In the genomic region with DNA sequence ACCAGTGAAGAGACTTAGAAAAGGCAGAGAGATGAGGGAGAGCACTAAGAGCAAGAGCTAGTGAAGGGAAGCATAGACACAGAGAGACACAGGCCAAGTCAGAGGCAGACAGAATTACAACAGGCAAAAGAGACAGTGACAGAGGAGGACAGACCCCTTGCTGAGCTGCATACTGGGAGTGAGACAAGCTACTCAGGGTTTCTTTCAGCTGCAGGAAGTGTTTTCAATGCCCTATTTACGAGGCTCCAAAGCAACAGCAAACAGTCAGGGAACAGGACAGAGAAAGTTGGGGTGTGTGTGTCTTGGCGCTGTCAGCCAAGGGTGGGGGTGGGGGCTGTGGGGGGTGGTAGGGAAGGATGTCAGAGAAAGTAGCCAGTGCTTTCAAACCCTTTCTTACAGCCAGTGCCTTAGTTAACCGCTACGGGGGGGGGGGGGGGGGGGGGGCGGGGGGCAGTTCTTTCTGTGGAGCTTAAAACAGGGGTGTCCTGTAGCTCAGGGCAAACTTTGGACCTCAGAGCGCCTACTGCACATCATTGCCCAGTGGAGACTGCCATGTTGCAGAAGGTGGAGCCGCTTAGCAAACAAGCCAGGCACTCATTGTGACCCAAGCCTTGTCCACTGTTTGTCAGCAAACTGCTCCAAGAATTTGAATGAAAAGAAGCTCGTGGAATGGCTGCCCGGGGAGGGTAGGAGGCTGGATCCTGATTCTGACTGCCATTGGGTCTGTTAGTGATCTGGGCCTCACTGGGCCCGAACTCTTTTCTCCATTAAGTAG, we compare ENCODE assay signal across 8 mouse cellular contexts. TPM values are rescaled to one million over a fixed set of nuclear protein-coding genes. Genes with fewer than 3 reads are reported as not detected.
DNase-seq lines count a peak whose midpoint lies in the region; ATAC-seq and TF ChIP-seq lines count a peak whose summit lies in the region.

A gene (minus strand): TSS at position 107 of the 775 bp plus-strand sequence.

- H3K4me3 ChIP-seq in neural tube, embryonic 11.5 days (ENCODE audit: low read depth, low read length), result no peak within 1 kb of the TSS
- peak within 1 kb of the TSS; percentile 23 for H3K4me3 ChIP-seq in hindbrain, embryonic 13.5 days
- no peak within 1 kb of the TSS for H3K4me3 ChIP-seq in liver, postnatal 0 days (ENCODE audit: low read depth, low read length)

- H3K9me3 ChIP-seq in neural tube, embryonic 11.5 days (ENCODE audit: control insufficient read depth, low read length), result no peaks in the 10 kb centered on the region
- H3K9me3 ChIP-seq in hindbrain, embryonic 13.5 days, result no peaks in the 10 kb centered on the region
- H3K9me3 ChIP-seq in liver, postnatal 0 days (ENCODE audit: low read length), result no peaks in the 10 kb centered on the region

- peak within 1 kb of the TSS; percentile 24; the same call in 1 of the 2 replicates for H3K4me2 ChIP-seq in neural tube, embryonic 11.5 days (ENCODE audit: low read depth)
- H3K4me2 ChIP-seq in hindbrain, embryonic 13.5 days, result peak within 1 kb of the TSS; percentile 47
- peak within 1 kb of the TSS; percentile 50 for H3K4me2 ChIP-seq in liver, postnatal 0 days (ENCODE audit: low read depth, low read length)

- peaks cover 5% of the 10 kb centered on the region; the same call in 1 of the 2 replicates for H3K4me1 ChIP-seq in neural tube, embryonic 11.5 days (ENCODE audit: control insufficient read depth, insufficient read depth, low read length)
- peaks cover 17% of the 10 kb centered on the region for H3K4me1 ChIP-seq in hindbrain, embryonic 13.5 days (replicated peaks)
- H3K4me1 ChIP-seq in liver, postnatal 0 days (ENCODE audit: insufficient read depth), result peaks cover 6% of the 10 kb centered on the region

- no peak within 1 kb of the TSS for H3K27ac ChIP-seq in neural tube, embryonic 11.5 days (ENCODE audit: low read depth, low read length)
- H3K27ac ChIP-seq in hindbrain, embryonic 13.5 days, result peak within 1 kb of the TSS; percentile 71
- H3K27ac ChIP-seq in liver, postnatal 0 days (ENCODE audit: low read depth), result no peak within 1 kb of the TSS

- no peak for TF ChIP-seq CTCF in liver, postnatal 0 days (IDR thresholded peaks at IDR 0.05; ENCODE audit: low read depth)

- no peak for TF ChIP-seq EP300 in liver, postnatal 0 days (IDR thresholded peaks at IDR 0.05; ENCODE audit: low read depth)

- DNase-seq in adrenal gland, postnatal 14 days, result no peak
- DNase-seq in adrenal gland, adult 2 months, result no peak
- no peak for DNase-seq in neural tube, embryonic 11.5 days (ENCODE audit: low spot score)
- no peak for DNase-seq in neural tube, embryonic 10.5 days (ENCODE audit: extremely low spot score, low spot score)
- no peak for DNase-seq in liver, postnatal 0 days
- no peak for DNase-seq in urinary bladder, postnatal 36 days (ENCODE audit: low spot score in 2 of 2)

- no peaks in the 10 kb centered on the region for H3K36me3 ChIP-seq in neural tube, embryonic 11.5 days (ENCODE audit: control insufficient read depth, insufficient read depth, low read length)
- H3K36me3 ChIP-seq in hindbrain, embryonic 13.5 days, result peaks cover 12% of the 10 kb centered on the region
- no peaks in the 10 kb centered on the region for H3K36me3 ChIP-seq in liver, postnatal 0 days (replicated peaks; ENCODE audit: insufficient read depth, low read length)

- 21% methylated on average over 8 of the region's 10 CpGs for WGBS in neural tube, embryonic 11.5 days
- 13% methylated on average over 9 of the region's 10 CpGs for WGBS in hindbrain, embryonic 13.5 days
- WGBS in liver, postnatal 0 days (ENCODE audit: insufficient replicate concordance), result 51% methylated on average over 7 of the region's 10 CpGs

- ATAC-seq in neural tube, embryonic 11.5 days (ENCODE audit: insufficient read depth, low FRiP score, low TSS enrichment), result no peak
- ATAC-seq in hindbrain, embryonic 13.5 days (ENCODE audit: low FRiP score), result peak; percentile 83
- no peak for ATAC-seq in liver, postnatal 0 days
- ATAC-seq in activated CD4-positive, CD25-positive, alpha-beta regulatory T cell, adult 4 months, result no peak

- H3K9ac ChIP-seq in neural tube, embryonic 11.5 days (ENCODE audit: low read length), result no peak within 1 kb of the TSS
- peak within 1 kb of the TSS; percentile 59; the same call in 1 of the 2 replicates for H3K9ac ChIP-seq in hindbrain, embryonic 13.5 days
- H3K9ac ChIP-seq in liver, postnatal 0 days (replicated peaks), result no peak within 1 kb of the TSS

- H3K27me3 ChIP-seq in neural tube, embryonic 11.5 days (ENCODE audit: control insufficient read depth, insufficient read depth, low read length), result no peaks in the 10 kb centered on the region
- peaks cover 10% of the 10 kb centered on the region; the same call in 1 of the 2 replicates for H3K27me3 ChIP-seq in hindbrain, embryonic 13.5 days
- 0 out of 2 replicates have a peak, but pooled peaks cover 4% of the 10 kb centered on the region for H3K27me3 ChIP-seq in liver, postnatal 0 days (ENCODE audit: insufficient read depth, low read length)

RNA-seq across cellular contexts. Expression of the gene that starts here (rescaled TPM):
- 24.6 and 36.6 TPM in 2 replicates for total RNA-seq in adrenal gland, postnatal 14 days (2021)
- total RNA-seq in adrenal gland, adult 2 months (2021), result 1 to 10 TPM; 4.4 to 7.1 TPM
- 23.6 and 30.8 TPM in 2 replicates for polyA plus RNA-seq in adrenal gland, adult 2 months (2012; rRNA removed)
- polyA plus RNA-seq in neural tube, embryonic 11.5 days (2014; fragmentation: Nextera tagmentation; extraction: Ambion mirVana), result 0.18 and 0.41 TPM in 2 replicates
- 9.1 and 11.8 TPM in 2 replicates for polyA plus RNA-seq in hindbrain, embryonic 13.5 days (2015; fragmentation: Nextera tagmentation; extraction: Ambion mirVana)
- polyA plus RNA-seq in liver, postnatal 0 days (2015; fragmentation: Nextera tagmentation; extraction: Ambion mirVana), result 0.11 TPM in 1 of 2 replicates, not detected in the other
- under 1 TPM in 1 of 2 experiments, not detected in 1; 0.25 TPM for polyA plus RNA-seq in activated CD4-positive, CD25-positive, alpha-beta regulatory T cell, adult 4 months (2017; shearing (Covaris generic))
